29 mouse cellular contexts compared by ENCODE assay signal in genomic region chr14:25602018-25602417, GRCm38 (mm10).
DNase-seq lines count a peak whose midpoint lies in the region; ATAC-seq lines count a peak whose summit lies in the region.
"Had no signal": no experiment of that assay in that cellular context is flagged by ENCODE, and none has a peak within 500 bp of the region (broad histone marks: within the 10 kb centered on the region; RNA-seq: fewer than 3 reads in every experiment).

No protein-coding gene starts in this region.

- no peak for ATAC-seq in forebrain, embryonic 13.5 days
- no peak for ATAC-seq in midbrain, embryonic 14.5 days (ENCODE audit: low FRiP score, low TSS enrichment)
- no peak for ATAC-seq in midbrain, embryonic 15.5 days (replicated peaks)
- no peak for ATAC-seq in limb, embryonic 13.5 days (ENCODE audit: low FRiP score, low read depth)
- ATAC-seq: CD4-positive, CD25-positive, alpha-beta regulatory T cell, adult 4 months; intestine, embryonic 16.5 days; lung, postnatal 0 days; midbrain, embryonic 13.5 days had no signal

- no peak overlapping the region for H3K4me3 ChIP-seq in forebrain, embryonic 10.5 days
- no peak overlapping the region for H3K4me3 ChIP-seq in forebrain, embryonic 13.5 days
- H3K4me3 ChIP-seq in midbrain, embryonic 14.5 days (replicated peaks; ENCODE audit: low read depth, low read length) = no peak overlapping the region
- H3K4me3 ChIP-seq in midbrain, embryonic 15.5 days = no peak overlapping the region
- no peak overlapping the region for H3K4me3 ChIP-seq in limb, embryonic 13.5 days
- H3K4me3 ChIP-seq: erythroblast, embryonic 14.5 days; forebrain, embryonic 12.5 days; heart, adult 2 months; heart, embryonic 12.5 days; left cerebral cortex, adult 2 months; liver, embryonic 13.5 days; midbrain, embryonic 13.5 days; neural tube, embryonic 15.5 days had no signal

- 0 out of 2 replicates have a peak overlapping the region, but pooled peaks have one; percentile 31 for H3K27ac ChIP-seq in forebrain, embryonic 10.5 days
- H3K27ac ChIP-seq in forebrain, embryonic 13.5 days = no peak overlapping the region
- H3K27ac ChIP-seq in midbrain, embryonic 14.5 days (replicated peaks; ENCODE audit: low read depth, low read length) = 0 out of 2 replicates have a peak overlapping the region, but pooled peaks have one; percentile 8
- H3K27ac ChIP-seq in midbrain, embryonic 15.5 days = no peak overlapping the region
- H3K27ac ChIP-seq in limb, embryonic 13.5 days = 0 out of 2 replicates have a peak overlapping the region, but pooled peaks have one; percentile 28
- H3K27ac ChIP-seq: heart, adult 2 months; left cerebral cortex, adult 2 months; liver, embryonic 13.5 days; macrophage had no signal

- no peaks in the 10 kb centered on the region for H3K27me3 ChIP-seq in forebrain, embryonic 10.5 days (ENCODE audit: poor library complexity, severe bottlenecking)
- H3K27me3 ChIP-seq in forebrain, embryonic 13.5 days = no peaks in the 10 kb centered on the region
- no peaks in the 10 kb centered on the region for H3K27me3 ChIP-seq in midbrain, embryonic 14.5 days (ENCODE audit: control insufficient read depth, insufficient read depth, low read length)
- no peaks in the 10 kb centered on the region for H3K27me3 ChIP-seq in midbrain, embryonic 15.5 days (replicated peaks)
- H3K27me3 ChIP-seq in limb, embryonic 13.5 days = no peaks in the 10 kb centered on the region
- H3K27me3 ChIP-seq: forebrain, embryonic 12.5 days; heart, embryonic 12.5 days; midbrain, embryonic 13.5 days; neural tube, embryonic 15.5 days had no signal

- peaks cover 67% of the 10 kb centered on the region for H3K4me1 ChIP-seq in forebrain, embryonic 10.5 days
- H3K4me1 ChIP-seq in forebrain, embryonic 13.5 days = peaks cover 62% of the 10 kb centered on the region
- peaks cover 58% of the 10 kb centered on the region for H3K4me1 ChIP-seq in midbrain, embryonic 14.5 days (ENCODE audit: control insufficient read depth, insufficient read depth, low read length)
- H3K4me1 ChIP-seq in midbrain, embryonic 15.5 days = peaks cover 63% of the 10 kb centered on the region
- peaks cover 83% of the 10 kb centered on the region for H3K4me1 ChIP-seq in limb, embryonic 13.5 days

- no peak for DNase-seq in forebrain, embryonic 10.5 days (ENCODE audit: extremely low spot score, low spot score)
- DNase-seq in midbrain, embryonic 14.5 days = no peak
- DNase-seq in adrenal gland, postnatal 36 days = peak; percentile 79 to 80
- DNase-seq in urinary bladder, postnatal 36 days (ENCODE audit: low spot score in 2 of 2) = no peak
- DNase-seq in kidney, postnatal 25 days = no peak
- DNase-seq: cerebellum, adult 11-12 months; cerebellum, adult 9-11 months; embryo, embryonic 11 days; heart, adult 2 months; kidney, adult 8-10 months; kidney, postnatal 10 days; liver, embryonic 13.5 days; lung, adult 18-20 months; right cerebral cortex, postnatal 25 days; thymus, adult 2 months; thymus, postnatal 36 days had no signal

- H3K9me3 ChIP-seq in forebrain, embryonic 10.5 days = no peaks in the 10 kb centered on the region
- H3K9me3 ChIP-seq in forebrain, embryonic 13.5 days (replicated peaks) = no peaks in the 10 kb centered on the region
- no peaks in the 10 kb centered on the region for H3K9me3 ChIP-seq in midbrain, embryonic 14.5 days (ENCODE audit: control insufficient read depth, low read length)
- H3K9me3 ChIP-seq in midbrain, embryonic 15.5 days = no peaks in the 10 kb centered on the region
- no peaks in the 10 kb centered on the region for H3K9me3 ChIP-seq in limb, embryonic 13.5 days
- H3K9me3 ChIP-seq: forebrain, embryonic 12.5 days; heart, embryonic 12.5 days; liver, embryonic 13.5 days; midbrain, embryonic 13.5 days; neural tube, embryonic 15.5 days had no signal

- H3K36me3 ChIP-seq in forebrain, embryonic 10.5 days (replicated peaks) = peaks cover 38% of the 10 kb centered on the region
- H3K36me3 ChIP-seq in forebrain, embryonic 13.5 days (ENCODE audit: poor library complexity, severe bottlenecking) = peaks cover 30% of the 10 kb centered on the region
- peaks cover 31% of the 10 kb centered on the region for H3K36me3 ChIP-seq in midbrain, embryonic 14.5 days (ENCODE audit: control insufficient read depth, insufficient read depth, low read length)
- H3K36me3 ChIP-seq in midbrain, embryonic 15.5 days (replicated peaks) = 0 out of 2 replicates have a peak, but pooled peaks cover 5% of the 10 kb centered on the region
- peaks cover 56% of the 10 kb centered on the region for H3K36me3 ChIP-seq in limb, embryonic 13.5 days

- H3K4me2 ChIP-seq in forebrain, embryonic 13.5 days = no peak overlapping the region
- H3K4me2 ChIP-seq in midbrain, embryonic 14.5 days (ENCODE audit: low read length) = no peak overlapping the region
- H3K4me2 ChIP-seq in midbrain, embryonic 15.5 days = no peak overlapping the region
- H3K4me2 ChIP-seq in limb, embryonic 13.5 days (replicated peaks) = no peak overlapping the region
- H3K4me2 ChIP-seq: forebrain, embryonic 12.5 days; heart, embryonic 12.5 days; liver, embryonic 13.5 days; midbrain, embryonic 13.5 days; neural tube, embryonic 15.5 days had no signal

- 92% methylated on average over 2 of the region's 2 CpGs for WGBS in forebrain, embryonic 10.5 days
- WGBS in forebrain, embryonic 13.5 days = 91% methylated on average over 2 of the region's 2 CpGs
- 92% methylated on average over 2 of the region's 2 CpGs for WGBS in midbrain, embryonic 14.5 days
- 90% methylated on average over 2 of the region's 2 CpGs for WGBS in midbrain, embryonic 15.5 days
- 80% methylated on average over 2 of the region's 2 CpGs for WGBS in limb, embryonic 13.5 days

- H3K9ac ChIP-seq in forebrain, embryonic 13.5 days = no peak overlapping the region
- no peak overlapping the region for H3K9ac ChIP-seq in midbrain, embryonic 14.5 days (replicated peaks; ENCODE audit: low read length)
- H3K9ac ChIP-seq in midbrain, embryonic 15.5 days = no peak overlapping the region
- H3K9ac ChIP-seq in limb, embryonic 13.5 days = no peak overlapping the region
- H3K9ac ChIP-seq: forebrain, embryonic 12.5 days; heart, embryonic 12.5 days; liver, embryonic 13.5 days; midbrain, embryonic 13.5 days; neural tube, embryonic 15.5 days had no signal

Comparison
In these comparisons a context has a peak if more than half of its experiments do, and no peak if none do; other contexts are left out.
1. H3K27ac ChIP-seq: peak in forebrain, embryonic 10.5 days (single experiment), midbrain, embryonic 14.5 days (single experiment) and limb, embryonic 13.5 days (single experiment); none in forebrain, embryonic 13.5 days (single experiment) and midbrain, embryonic 15.5 days (single experiment).
2. DNase-seq: peak in adrenal gland, postnatal 36 days (2 of 2); none in forebrain, embryonic 10.5 days (single experiment), midbrain, embryonic 14.5 days (single experiment), urinary bladder, postnatal 36 days (0 of 2) and kidney, postnatal 25 days (0 of 2).